Mouse (Mus musculus) layer of hippocampus, postnatal 14 days (tissue): Measurements from ENCODE around the gene Cotl1. TPM values are rescaled to one million over a fixed set of nuclear protein-coding genes. Genes with fewer than 3 reads are reported as not detected.
"Not testable (repeated sequence)": the region's sequence is repeated elsewhere in the genome, so short reads cannot be mapped to it uniquely, and the experiment has no call there.

Experiments
- DNase-seq, 2 experiments: peaks; one replicate each; pipeline ENCODE4 v3.0.0; 2021 to 2022; ENCODE audit warnings: low spot score in 2 of 2, mixed read lengths in 1 of 2
- long read RNA-seq, 2 experiments: library from polyadenylated mRNA; stranded (forward); transcript quantifications; one replicate each; pipeline ENCODE4 v2.0.0; 2021
- total RNA-seq, 2 experiments: library from RNA; stranded (reverse); gene quantifications; 2 replicates each; pipeline ENCODE4 v1.2.3; 2021

Gene Cotl1
- 100 to 1,000 TPM; 103 to 114 TPM for total RNA-seq
- long read RNA-seq, experiment 1, transcript Cotl1-201 (4 exons, 1,596 nt) = major isoform, 39 of 46 reads
- long read RNA-seq, experiment 1, partial matches to known transcripts = 6 of 46 reads
- long read RNA-seq, experiment 1, other reads (novel, unspliced or antisense) = 0 of 46 reads
- long read RNA-seq, experiment 2, transcript Cotl1-201 (4 exons, 1,596 nt) = major isoform, 57 of 67 reads
- long read RNA-seq, experiment 2, partial matches to known transcripts = 0 of 67 reads
- long read RNA-seq, experiment 2, other reads (novel, unspliced or antisense) = 9 of 67 reads

DNA sequence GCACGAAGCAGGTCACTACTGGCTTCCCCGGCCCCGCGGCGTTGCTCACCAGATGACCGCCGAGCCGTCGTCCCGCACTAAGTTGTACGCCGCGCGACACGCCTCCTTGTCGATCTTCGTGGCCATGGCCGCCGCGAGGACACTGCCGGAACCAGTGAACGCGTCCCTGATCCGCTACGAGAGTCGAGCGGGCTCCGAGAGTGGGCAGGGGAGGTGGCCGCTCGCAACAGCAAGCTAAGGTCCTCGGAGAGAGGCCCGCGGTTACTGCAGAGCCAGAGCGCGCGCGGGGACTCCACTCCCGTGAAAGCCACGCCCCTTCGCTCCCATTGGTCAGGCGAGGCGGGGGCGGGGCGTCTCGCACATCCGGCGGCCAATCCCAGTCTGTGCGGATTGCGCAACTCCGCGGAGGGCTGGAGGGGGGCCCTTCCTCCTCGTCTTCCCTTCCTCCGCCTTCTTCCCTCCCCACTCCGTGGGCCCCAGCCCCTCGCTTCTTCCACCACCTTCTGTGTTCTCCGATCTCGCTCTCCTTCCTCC lies at the start of gene Cotl1:
Cotl1 (minus strand) TSS at position 270 of the 534 bp plus-strand sequence.
- peak; percentile 97 to 98 for DNase-seq

DNA sequence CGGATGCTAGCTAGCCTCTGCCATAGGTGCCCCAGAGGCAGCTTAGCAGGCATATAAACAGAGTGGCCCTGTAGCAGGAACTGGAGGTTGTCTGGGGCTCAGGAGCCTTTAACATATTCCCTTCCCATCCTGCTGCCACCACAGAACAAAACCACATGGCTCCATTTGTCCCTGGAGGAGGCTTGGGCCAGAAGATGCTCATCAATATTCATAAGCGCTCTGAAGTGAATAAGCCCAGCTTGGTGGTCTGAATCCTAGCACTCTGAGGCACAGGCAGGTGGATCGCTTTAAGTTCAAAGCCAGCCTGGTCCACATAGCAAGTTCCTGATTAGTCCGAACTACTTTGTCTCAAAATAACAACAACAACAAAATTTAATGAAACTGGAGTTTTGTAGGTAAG lies 47.7 kb upstream of the Cotl1 start:
- no peak for DNase-seq

DNA sequence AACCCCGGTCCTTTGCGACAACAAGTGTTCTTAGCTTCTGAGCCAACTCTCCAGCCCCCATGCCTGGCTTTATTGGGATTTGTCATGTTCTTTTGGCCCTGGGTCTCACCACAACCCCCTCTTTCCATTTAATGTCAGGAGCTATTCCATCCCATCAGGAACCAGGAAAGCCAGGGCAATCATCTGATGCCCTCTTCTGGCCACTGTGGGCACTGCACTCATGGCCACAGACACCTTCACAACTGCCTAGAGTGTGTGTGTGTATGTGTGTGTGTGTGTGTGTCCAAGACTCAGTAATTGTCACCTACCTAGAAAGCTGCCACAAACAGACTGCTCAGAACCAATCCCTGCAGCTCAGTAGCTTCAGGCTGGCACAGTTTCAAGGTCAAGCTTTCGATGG lies 46.8 kb upstream of the Cotl1 start:
- DNase-seq = peak in 1 of 2 experiments; percentile 15

DNA sequence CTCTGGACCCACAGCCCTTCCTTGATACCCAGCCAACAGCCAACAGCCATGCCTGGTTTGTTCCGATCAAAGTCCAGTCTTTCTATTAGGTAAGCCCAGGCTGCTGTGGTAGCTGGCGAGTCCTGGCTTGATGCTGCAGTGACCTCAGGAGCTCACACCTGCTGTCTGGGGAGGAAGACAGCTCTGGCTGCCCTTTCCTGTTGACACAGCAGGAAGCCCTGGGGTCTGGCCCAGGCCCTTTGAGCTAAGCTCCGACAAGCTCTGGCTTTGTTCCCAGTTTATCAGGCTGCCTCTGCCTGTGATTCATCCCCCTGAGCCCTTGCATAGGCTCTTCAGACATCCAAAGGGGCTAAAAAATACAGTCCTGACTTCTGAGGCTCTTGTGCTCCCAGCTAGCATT lies 45.3 kb upstream of the Cotl1 start:
- no peak for DNase-seq

DNA sequence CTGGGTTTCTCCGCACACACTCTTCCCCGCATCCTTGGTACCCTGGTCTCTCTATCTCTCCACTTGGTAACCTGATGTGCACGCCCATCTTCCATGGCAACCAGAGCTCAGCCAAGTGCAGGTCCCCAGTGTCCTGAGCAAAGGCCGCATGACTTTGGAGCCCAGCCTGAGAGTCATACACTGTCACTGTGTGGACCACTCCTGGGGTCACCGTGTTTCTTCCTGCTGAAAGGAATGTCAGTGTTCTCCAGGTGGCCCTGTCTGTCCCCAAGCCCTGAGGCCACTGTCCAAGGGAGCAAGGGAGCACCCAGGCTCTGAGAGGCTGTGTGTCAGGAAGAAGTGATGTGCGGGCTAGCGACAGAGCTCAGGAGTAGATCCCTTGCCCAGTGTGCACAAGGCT lies 42.9 kb upstream of the Cotl1 start:
- no peak for DNase-seq

DNA sequence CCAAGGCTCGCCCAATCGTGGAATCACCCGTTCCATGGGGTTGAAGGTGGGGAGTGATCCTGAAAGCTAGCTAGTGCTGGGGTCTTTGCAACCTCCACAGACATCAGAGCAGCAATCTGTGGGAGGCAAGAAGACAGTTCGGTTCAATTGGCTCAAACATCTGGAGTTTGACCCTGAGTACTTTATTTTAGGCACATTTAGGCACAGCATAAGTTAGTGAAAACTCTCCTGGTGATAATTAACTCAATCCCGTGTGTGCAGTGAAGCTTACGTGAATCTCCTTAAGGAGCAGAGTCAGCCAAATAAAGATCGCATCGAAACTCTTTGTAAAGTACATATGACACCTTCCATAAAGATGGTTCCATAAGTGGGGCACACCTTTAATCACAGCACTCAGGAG lies 41.6 kb upstream of the Cotl1 start:
- DNase-seq = no peak

DNA sequence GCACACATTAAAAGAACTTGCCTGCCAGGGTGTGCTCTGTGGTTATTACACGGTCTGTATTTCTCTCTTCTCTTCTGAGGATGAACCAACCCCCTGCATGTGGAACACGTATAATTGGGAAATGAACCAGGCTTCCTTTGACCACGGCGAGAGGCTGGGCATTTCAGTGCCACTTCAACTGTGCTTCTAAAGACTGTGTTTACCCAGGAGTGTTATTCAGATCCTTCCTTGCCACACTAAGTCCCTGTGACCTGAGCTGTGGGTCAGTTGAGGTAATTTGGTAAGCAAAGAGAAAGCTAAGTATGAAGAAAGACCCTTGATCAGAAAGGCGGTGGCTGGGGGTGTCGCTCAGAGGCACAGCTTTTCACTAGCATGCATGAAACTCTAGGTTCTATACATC lies 41.0 kb upstream of the Cotl1 start:
- no peak for DNase-seq

DNA sequence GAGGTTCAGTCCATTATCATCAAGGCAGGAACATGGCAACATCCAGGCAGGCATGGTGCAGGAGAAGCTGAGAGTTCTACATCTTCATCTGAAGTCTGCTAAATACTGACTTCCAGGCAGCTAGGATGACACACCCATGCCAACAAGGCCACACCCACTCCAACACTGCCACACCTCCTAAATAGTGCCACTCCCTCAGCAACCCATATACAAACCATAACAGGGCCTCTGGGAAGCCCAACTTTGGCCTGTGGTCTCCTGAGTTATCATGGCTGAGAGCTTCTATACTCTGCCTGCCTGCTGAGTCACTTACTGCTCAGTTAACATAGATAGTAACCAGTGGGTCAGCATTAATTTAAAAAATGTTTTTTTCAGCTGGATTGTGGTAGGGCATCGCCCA lies 32.8 kb upstream of the Cotl1 start:
- no peak for DNase-seq

DNA sequence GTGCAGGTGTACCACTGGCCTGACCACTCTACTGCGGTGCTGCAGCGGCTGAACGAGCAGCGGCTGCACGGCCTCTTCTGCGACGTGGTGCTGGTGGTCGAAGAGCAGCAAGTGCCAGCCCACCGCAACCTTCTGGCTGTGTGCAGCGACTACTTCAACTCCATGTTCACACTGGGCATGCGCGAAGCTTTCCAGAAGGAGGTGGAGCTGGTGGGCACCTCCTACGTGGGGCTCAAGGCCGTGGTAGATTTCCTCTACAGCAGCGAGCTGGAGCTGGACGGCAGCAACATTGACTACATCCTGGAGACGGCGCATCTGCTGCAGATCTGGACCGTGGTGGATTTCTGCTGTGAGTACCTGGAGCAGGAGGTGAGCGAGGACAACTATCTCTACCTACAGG lies 29.3 kb upstream of the Cotl1 start:
- no peak for DNase-seq

DNA sequence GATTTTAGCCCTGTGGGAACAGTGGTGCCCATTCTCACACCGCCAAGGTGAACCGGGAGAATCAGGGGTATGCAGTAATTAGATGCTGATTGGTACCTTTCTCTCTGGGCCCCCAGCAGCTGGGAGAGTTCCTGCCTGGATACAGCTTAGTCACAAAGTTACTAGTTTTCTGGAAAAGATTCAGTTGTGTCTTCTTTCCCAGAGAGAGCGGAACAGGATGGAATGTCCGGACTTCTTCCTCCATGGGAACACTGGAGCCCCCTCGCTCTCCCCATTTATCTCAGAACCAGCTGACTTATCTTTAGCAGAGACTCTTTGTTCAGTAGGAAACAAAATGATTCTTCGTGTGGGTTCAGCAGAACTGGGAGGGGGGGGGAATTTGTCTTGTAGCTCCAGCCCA lies 22.4 kb upstream of the Cotl1 start:
- no peak for DNase-seq

DNA sequence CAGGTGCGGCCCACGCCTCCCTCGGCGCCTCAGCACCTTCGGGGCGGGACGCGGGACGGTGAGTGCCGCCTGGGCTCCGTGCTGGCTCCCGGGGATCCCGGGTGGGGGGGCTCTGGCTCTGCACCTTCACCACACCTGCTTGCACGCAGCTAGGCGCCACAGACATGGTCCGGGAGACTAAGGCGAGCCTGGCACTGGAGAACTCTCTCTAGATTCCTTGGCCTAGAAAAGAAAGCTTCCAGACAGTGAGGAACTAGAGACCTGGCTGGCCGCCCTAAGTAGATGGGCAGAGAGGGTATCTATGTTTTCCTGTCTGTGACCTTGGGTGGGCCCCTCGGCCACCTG lies 22.0 kb upstream of the Cotl1 start:
- DNase-seq = no peak

DNA sequence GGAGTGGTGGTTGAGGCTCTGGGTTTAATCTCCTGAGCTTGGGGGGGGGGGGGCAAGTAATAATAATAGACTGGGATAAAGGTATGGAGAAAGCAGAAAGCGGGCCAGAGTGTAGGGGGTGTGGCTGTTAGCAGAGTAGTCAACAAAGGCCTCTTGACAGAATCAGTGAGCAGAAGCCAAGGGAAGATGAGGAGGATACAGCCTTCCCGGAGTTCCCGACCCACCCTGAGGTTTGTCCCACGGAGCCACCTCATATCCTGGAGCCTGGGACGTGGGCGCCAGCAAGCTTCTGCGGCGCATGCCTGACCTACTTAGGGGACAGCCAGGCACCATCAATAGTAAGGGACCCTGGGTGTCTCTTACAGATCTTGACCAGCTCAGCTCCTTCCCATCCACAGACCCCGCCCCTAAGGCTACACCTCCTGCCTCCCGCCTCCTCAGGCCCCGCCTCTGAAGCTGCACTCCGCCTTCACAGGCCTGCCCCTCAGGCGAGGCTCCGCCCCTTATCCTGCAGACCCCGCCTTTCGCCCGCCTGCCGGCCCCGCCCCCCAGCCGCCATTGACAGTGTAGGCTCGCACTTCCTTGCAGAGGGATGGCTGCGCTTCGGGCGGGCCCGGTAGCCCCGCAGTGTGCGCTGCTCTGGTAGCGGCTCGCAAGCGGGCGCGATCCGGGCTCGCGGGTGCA lies 21.5 kb upstream of the Cotl1 start, which contains the start of gene Klhl36:
Klhl36 (plus strand) TSS at position 561 of the 684 bp plus-strand sequence.
- peak; percentile 93 to 97 for DNase-seq

DNA sequence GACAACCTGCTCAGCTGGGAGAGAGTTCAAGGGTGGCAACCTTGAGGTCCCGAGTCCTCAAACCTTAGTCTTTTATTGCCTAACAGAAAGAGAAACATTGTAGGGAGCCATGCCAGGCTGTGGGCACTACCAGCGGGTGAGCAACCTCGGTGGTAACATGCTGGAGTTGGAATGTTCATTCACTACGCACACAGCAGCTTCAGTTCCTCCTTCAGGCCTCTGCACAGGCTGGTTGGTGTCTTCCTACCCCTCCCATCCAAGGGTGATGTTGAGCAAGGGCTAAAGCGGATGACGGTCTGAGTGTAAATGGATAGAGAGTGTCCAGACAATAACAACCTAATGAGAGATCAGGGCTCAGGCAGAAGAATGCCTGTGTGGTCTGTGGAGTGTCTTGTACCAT lies 17.4 kb upstream of the Cotl1 start:
- no peak for DNase-seq

DNA sequence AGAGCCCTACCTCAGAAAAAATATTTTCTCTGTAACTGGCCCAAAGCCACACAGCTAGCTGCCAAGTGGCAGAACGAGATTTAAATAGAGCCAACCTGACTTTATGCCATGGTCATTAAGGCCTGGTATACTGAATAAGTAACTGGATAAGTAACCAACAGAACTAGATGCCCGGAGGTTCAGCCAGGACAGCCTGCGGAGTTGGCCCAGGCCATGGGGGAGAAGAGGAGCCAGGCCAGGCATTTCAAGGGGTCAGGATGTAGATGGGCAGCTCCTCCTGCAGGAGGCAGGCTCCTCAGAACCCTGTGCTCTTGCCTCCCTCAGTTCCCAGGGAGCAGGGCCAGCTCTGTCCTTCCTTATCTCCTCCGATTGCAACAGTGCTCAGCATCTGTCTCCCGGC lies 15.3 kb upstream of the Cotl1 start:
- no peak for DNase-seq

DNA sequence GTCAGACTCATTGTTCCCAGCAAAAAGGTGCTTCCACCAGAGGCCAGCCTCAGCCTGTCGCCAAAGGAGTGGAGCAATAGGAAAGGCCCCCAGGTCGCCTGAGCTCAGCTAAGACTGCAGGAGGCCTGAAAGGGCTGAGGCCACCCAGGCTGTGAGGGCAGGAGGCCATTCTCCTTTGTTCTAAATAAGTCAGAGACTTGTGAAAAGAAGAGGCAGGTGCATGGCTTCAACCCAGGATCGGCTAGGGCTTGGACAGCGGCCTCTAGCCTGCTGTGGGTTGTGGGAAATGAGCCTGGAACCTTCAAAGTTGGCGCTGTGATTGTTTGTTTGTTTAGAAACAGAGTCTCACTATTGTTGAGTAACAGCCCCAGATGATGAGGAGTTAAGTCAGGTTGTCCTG lies 13.7 kb upstream of the Cotl1 start:
- no peak for DNase-seq

DNA sequence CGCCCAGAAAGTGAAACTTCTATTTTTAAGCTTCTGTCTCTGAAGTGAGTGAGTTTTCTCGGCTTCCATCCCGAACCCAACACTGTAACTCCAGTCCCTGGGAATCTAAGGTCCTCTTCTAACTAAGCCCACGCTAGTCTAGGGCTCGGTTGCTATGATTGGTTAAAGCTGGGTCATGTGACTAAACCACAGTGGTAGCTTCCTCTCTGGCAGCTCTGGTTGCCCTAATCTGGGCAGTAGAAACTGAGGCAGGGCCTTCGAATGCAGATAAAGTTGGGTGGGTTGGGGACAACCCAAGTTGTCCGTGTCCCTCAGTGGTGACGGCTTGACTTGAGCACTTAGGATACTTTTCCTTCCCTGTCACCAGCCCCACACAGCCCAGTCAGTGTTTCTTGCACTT lies 13.2 kb upstream of the Cotl1 start:
- no peak for DNase-seq

DNA sequence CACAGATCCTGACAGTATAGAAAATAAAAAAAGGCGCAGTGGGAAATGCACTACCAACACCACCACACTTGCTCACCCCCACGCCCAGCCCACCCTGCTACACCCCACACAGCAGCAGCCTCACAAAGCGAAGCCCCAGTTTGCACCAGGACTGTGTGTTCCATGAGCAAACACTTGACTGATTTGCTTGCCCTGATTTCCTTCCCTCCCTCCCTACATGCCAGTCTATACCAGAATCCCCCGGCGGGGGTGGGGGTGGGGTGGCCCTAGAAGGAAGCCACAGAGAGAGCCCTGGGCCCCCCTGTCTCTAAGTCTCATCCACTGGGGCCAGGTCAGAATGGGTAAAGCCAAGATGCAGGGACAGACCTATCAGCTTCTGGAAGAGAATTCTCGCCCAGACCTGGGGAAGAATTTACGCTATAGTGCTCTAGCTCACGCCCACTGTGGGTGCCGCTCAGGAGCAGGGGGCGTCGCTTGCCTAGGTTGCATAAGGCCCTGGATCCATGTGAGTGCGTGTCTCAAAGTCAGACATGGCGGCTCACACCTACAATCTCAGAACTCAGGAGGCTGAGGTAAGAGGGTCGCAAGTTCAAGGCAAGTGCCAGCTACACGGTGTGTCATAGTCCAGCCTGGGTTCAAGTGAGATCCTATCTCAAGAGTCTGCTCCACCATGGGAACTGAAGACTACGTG lies 7.0 kb upstream of the Cotl1 start:
- no peak for DNase-seq

DNA sequence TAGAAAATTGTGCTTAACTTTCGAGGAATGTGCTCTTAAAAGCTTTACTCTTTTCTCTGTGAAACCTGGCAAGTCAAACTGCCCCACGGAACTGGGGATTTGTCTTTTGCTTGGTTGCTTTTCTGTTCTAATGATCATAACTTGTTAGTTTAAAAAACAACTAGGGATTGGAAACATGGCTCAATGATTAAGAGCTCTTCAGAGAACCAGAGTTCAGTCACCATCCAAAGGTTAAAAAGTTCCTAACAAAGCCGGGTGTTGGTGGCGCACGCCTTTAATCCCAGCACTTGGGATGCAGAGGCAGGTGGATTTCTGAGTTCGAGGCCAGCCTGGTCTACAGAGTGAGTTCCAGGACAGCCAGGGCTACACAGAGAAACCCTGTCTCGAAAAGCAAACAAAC lies 5.4 kb upstream of the Cotl1 start:
- DNase-seq = not testable (repeated sequence)

DNA sequence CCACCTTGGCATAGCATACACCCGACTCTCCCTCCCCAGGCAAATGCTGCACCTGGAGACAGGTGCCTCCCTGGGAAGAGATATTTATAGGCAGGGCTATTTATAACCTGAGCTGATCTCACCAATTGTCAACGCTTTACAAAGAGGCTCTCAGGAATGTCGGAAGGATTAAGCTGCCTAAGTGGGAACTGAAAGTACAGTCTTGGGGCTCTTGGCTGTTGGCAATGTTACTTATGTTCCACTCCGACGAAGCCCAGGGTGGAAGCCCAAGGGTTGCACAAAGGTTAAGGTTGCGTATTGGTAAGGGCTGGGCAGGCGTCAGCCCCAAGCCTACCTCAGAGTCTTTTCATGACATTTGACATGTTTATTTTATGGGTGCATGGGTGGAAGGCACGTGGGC lies 4.2 kb upstream of the Cotl1 start:
- DNase-seq = no peak

DNA sequence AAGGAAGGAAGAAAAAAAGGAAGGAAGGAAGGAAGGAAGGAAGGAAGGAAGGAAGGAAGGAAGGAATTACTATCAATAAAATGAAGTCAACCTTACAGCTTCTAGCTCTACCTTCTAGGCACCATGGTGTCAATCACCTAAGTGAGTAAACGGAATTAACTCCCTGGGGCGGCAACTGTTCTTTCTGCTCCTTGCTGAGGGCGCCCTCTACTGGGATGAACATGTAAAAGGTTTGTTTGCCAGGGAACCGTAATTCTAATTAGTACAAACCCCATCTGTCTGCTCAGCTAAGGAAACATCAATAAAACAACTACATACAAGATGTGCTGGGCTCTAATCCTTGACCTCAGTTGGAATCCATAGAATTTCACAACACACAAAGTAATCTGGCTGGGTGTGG lies 3.1 kb upstream of the Cotl1 start:
- peak; percentile 80 to 93 for DNase-seq

DNA sequence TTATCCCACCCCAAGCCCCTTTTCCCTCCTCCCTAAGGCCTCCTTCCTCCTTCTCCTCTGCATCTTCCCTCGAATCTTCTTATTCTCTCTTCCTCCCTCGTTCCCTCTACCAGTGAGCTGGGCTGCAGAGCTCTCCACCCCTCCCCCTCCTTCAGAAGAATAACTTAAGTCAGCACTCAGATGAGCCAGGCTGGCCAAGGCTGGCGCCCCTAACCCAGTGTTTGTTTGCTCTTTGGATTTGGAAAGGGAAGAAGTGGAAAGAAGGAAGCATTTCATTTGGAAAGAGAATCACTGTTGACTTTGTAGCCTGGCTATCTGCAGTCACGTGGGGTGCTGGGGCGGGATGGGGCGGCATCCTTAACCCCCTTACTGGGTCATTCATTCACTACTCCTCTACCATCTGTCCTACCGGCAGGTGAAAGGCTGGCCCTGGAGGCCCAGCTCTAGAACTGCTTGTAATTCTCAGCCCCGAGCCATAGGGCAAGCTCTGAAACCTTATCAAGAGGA lies 614 bp upstream of the Cotl1 start:
- no peak for DNase-seq

DNA sequence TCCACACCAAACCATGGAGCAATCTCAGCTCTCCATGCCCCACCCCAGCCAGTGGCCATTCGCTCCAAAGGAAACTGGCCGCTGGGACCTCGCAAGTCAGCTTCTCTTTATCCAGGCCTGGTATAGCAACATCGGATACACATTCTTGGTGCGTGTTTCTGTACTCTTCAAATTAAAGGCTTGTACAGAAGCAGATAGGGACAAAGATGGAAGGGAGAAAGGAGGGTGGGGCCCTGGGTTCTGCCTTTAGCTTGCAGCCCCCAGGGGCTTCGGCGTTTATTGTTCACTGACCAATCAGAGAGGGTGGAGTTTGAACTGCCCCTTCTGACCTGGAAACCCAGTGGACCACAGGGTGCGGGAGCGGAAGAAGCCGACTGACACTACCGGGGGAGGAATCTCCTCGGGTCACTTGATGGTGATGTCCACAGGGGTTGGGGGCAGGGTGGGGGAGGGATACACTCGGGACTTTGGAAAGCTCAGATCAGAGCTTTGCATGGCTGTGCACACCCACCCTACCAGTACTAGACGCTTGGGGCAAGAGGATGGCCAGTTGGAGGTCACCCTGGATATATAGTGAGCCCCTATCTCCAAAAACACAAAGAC lies 824 bp downstream of the Cotl1 start:
- DNase-seq = no peak
